Comparison of ENCODE assay signal across 17 mouse cellular contexts in the genomic region with DNA sequence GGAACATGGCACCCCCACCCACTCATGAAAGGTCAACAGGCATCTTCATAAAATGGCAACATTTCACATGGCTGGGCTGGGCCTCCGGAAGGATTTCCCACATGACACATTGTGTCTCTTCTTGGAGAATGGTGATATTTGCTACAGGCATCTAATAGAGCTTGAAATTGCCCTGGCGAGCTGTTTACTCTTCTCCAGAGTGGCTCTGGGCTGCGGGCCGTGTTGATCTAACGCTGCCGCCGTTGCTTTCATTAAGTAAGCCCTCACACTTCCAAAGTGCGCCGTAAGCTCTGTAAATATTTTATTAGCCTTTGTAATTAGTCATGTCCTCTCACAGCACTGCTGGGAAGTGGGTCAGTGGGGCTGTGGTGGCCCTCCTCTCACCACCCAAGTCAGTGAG.
DNase-seq lines count a peak whose midpoint lies in the region; ATAC-seq and TF ChIP-seq lines count a peak whose summit lies in the region.
"Had no signal": no experiment of that assay in that cellular context is flagged by ENCODE, and none has a peak within 500 bp of the region (broad histone marks: within the 10 kb centered on the region; RNA-seq: fewer than 3 reads in every experiment).

No protein-coding gene starts in this region.

- H3K4me2 ChIP-seq in hindbrain, postnatal 0 days (ENCODE audit: low read depth, low read length), result no peak overlapping the region
- no peak overlapping the region for H3K4me2 ChIP-seq in hindbrain, embryonic 12.5 days (replicated peaks)
- H3K4me2 ChIP-seq: heart, embryonic 13.5 days; liver, embryonic 13.5 days had no signal

- H3K4me3 ChIP-seq in hindbrain, postnatal 0 days (ENCODE audit: low read length), result no peak overlapping the region
- no peak overlapping the region for H3K4me3 ChIP-seq in hindbrain, embryonic 12.5 days
- H3K4me3 ChIP-seq: heart, embryonic 13.5 days; liver, embryonic 13.5 days had no signal

- no peaks in the 10 kb centered on the region for H3K27me3 ChIP-seq in hindbrain, postnatal 0 days (ENCODE audit: insufficient read depth, low read length)
- H3K27me3 ChIP-seq in hindbrain, embryonic 12.5 days, result no peaks in the 10 kb centered on the region
- H3K27me3 ChIP-seq: heart, embryonic 13.5 days; liver, embryonic 13.5 days had no signal

- H3K4me1 ChIP-seq in hindbrain, postnatal 0 days (ENCODE audit: insufficient read depth, low read length), result no peaks in the 10 kb centered on the region
- peaks cover 11% of the 10 kb centered on the region for H3K4me1 ChIP-seq in hindbrain, embryonic 12.5 days
- H3K4me1 ChIP-seq: liver, embryonic 13.5 days had no signal

- ATAC-seq in hindbrain, postnatal 0 days, result no peak
- ATAC-seq in hindbrain, embryonic 12.5 days (ENCODE audit: low FRiP score), result no peak
- ATAC-seq: activated CD4-positive, CD25-positive, alpha-beta regulatory T cell, adult 4 months; inflammation-experienced regulatory T-cells, adult 6 months had no signal

- H3K9me3 ChIP-seq in hindbrain, postnatal 0 days (ENCODE audit: low read length), result no peaks in the 10 kb centered on the region
- no peaks in the 10 kb centered on the region for H3K9me3 ChIP-seq in hindbrain, embryonic 12.5 days (replicated peaks)
- H3K9me3 ChIP-seq: heart, embryonic 13.5 days; liver, embryonic 13.5 days had no signal

- no peak for TF ChIP-seq POLR2A in brain, embryonic 14.5 days (IDR thresholded peaks at IDR 0.05; ENCODE audit: borderline replicate concordance, extremely low read depth, insufficient read depth, insufficient read length, poor library complexity, severe bottlenecking)

- 69% methylated on average over 9 of the region's 9 CpGs for WGBS in hindbrain, postnatal 0 days
- WGBS in hindbrain, embryonic 12.5 days, result 77% methylated on average over 9 of the region's 9 CpGs

- H3K27ac ChIP-seq in hindbrain, postnatal 0 days, result no peak overlapping the region
- no peak overlapping the region for H3K27ac ChIP-seq in hindbrain, embryonic 12.5 days
- H3K27ac ChIP-seq: heart, embryonic 13.5 days; liver, embryonic 13.5 days had no signal

- no peak overlapping the region for H3K9ac ChIP-seq in hindbrain, postnatal 0 days (replicated peaks; ENCODE audit: low read length)
- H3K9ac ChIP-seq in hindbrain, embryonic 12.5 days, result no peak overlapping the region
- H3K9ac ChIP-seq: heart, embryonic 13.5 days; liver, embryonic 13.5 days had no signal

- DNase-seq in hindbrain, postnatal 0 days (ENCODE audit: low spot score), result peak; percentile 9
- peak; percentile 31 for DNase-seq in brain, embryonic 14.5 days (ENCODE audit: low read depth)
- DNase-seq in kidney, postnatal 36 days, result peak; percentile 39 to 44
- peak; percentile 58 for DNase-seq in lung, postnatal 10 days
- DNase-seq in liver, result no peak
- no peak for DNase-seq in cerebellum, adult 11 months
- no peak for DNase-seq in left cerebral cortex, adult 18-20 months (ENCODE audit: low spot score in 2 of 2)
- DNase-seq: adrenal gland, postnatal 36 days; cerebellum, postnatal 14 days; gastrocnemius, postnatal 25 days; liver, embryonic 13.5 days; spleen, adult 18-20 months; thymus, adult 18-20 months had no signal

- no peak for TF ChIP-seq CTCF in hindbrain, postnatal 0 days (IDR thresholded peaks at IDR 0.05; ENCODE audit: low read depth)
- no peak for TF ChIP-seq CTCF in brain, embryonic 14.5 days (IDR thresholded peaks at IDR 0.05; ENCODE audit: borderline replicate concordance, extremely low read depth, insufficient read depth, insufficient read length)

- no peaks in the 10 kb centered on the region for H3K36me3 ChIP-seq in hindbrain, postnatal 0 days (ENCODE audit: insufficient read depth, low read length)
- H3K36me3 ChIP-seq in hindbrain, embryonic 12.5 days, result no peaks in the 10 kb centered on the region
- H3K36me3 ChIP-seq: heart, embryonic 13.5 days; liver, embryonic 13.5 days had no signal

Comparison
In these comparisons a context has a peak if more than half of its experiments do, and no peak if none do; other contexts are left out.
1. DNase-seq: peak in hindbrain, postnatal 0 days (single experiment), brain, embryonic 14.5 days (single experiment), kidney, postnatal 36 days (2 of 2) and lung, postnatal 10 days (single experiment); none in liver (single experiment), cerebellum, adult 11 months (single experiment) and left cerebral cortex, adult 18-20 months (0 of 2).